Mouse (Mus musculus) lung, postnatal 36 days (tissue): ENCODE results near the gene Kank1.

Experiments used
- DNase-seq: peaks from one replicate; pipeline ENCODE4 v3.0.0; 2022; ENCODE audit warnings: mixed read lengths

The Kank1 gene

GRCm38 (mm10) chr19:25315458-25315889, 78.7 kb downstream of the Kank1 start:
- DNase-seq, result peak; percentile 40

- no peak for DNase-seq
Measured at GRCm38 (mm10) chr19:25315993-25316392, 79.2 kb downstream of the Kank1 start.

GRCm38 (mm10) chr19:25324265-25324664, 87.5 kb downstream of the Kank1 start:
- DNase-seq, result no peak

GRCm38 (mm10) chr19:25325113-25326001, 88.6 kb downstream of the Kank1 start:
- no peak for DNase-seq

- DNase-seq, result no peak
Measured at GRCm38 (mm10) chr19:25326002-25326300, 89.2 kb downstream of the Kank1 start.

- no peak for DNase-seq
Measured at GRCm38 (mm10) chr19:25327633-25328032, 90.9 kb downstream of the Kank1 start.

- DNase-seq, result peak; percentile 72
Measured at GRCm38 (mm10) chr19:25334360-25334759, 97.6 kb downstream of the Kank1 start.

GRCm38 (mm10) chr19:25336731-25337130, 100.0 kb downstream of the Kank1 start:
- no peak for DNase-seq

GRCm38 (mm10) chr19:25340630-25341620, 104.2 kb downstream of the Kank1 start:
- peak; percentile 73 for DNase-seq

- DNase-seq, result no peak
Measured at GRCm38 (mm10) chr19:25342026-25342425, 105.3 kb downstream of the Kank1 start.

GRCm38 (mm10) chr19:25343657-25344322, 107.0 kb downstream of the Kank1 start:
- DNase-seq, result peak; percentile 42

- DNase-seq, result no peak
Measured at GRCm38 (mm10) chr19:25344371-25344770, 107.6 kb downstream of the Kank1 start.

- DNase-seq, result no peak
Measured at GRCm38 (mm10) chr19:25345972-25346371, 109.2 kb downstream of the Kank1 start.

GRCm38 (mm10) chr19:25347515-25347914, 110.7 kb downstream of the Kank1 start:
- peak; percentile 39 for DNase-seq

GRCm38 (mm10) chr19:25351257-25351955, 114.6 kb downstream of the Kank1 start:
- no peak for DNase-seq

- no peak for DNase-seq
Measured at GRCm38 (mm10) chr19:25357094-25357493, 120.3 kb downstream of the Kank1 start.

GRCm38 (mm10) chr19:25358486-25359120, 121.8 kb downstream of the Kank1 start:
- no peak for DNase-seq

GRCm38 (mm10) chr19:25360571-25361029, 123.8 kb downstream of the Kank1 start:
- peak; percentile 38 for DNase-seq

GRCm38 (mm10) chr19:25361956-25362355, 125.2 kb downstream of the Kank1 start:
- no peak for DNase-seq

GRCm38 (mm10) chr19:25365698-25366097, 128.9 kb downstream of the Kank1 start:
- DNase-seq, result no peak

GRCm38 (mm10) chr19:25366620-25367019, 129.8 kb downstream of the Kank1 start:
- DNase-seq, result no peak

GRCm38 (mm10) chr19:25370428-25370827, 133.7 kb downstream of the Kank1 start:
- no peak for DNase-seq
